Mouse (Mus musculus): ENCODE data around the gene Tyrobp.

Gene Tyrobp

GRCm38 (mm10) chr7:30413596-30413995 is at the start of gene Tyrobp:
TSS of gene Tyrobp (plus strand) at chr7:30413760.
- DNase-seq (ENCODE audit: low spot score), result no peak

DNA sequence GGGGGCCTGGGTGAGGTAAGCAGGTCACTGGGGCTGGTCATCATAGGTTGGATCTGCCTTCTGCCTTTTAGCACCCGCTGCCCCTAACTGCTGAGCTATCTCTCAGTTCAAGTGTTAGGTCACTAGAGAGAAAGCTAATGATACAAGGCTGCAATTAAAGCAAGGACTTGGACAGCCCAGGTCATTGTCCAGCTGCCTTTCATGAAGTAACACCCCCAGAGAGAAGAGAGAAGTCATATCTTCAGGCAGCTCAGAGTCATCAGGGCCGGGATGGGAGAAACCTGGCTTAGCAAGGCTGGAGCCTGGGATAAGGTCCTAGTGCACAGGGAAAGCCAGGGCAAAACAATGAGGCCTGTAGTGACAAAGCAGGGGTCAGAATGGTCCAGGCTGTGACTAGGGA is 46.1 kb upstream of the Tyrobp start:
- DNase-seq (ENCODE audit: low spot score), result no peak

- peak; percentile 48 for DNase-seq (ENCODE audit: low spot score)
These were observed 40.0 kb upstream of the Tyrobp start for GRCm38 (mm10) chr7:30373501-30373962.

- DNase-seq (ENCODE audit: low spot score), result no peak
These were observed 33.5 kb upstream of the Tyrobp start for GRCm38 (mm10) chr7:30380061-30380460.

DNA sequence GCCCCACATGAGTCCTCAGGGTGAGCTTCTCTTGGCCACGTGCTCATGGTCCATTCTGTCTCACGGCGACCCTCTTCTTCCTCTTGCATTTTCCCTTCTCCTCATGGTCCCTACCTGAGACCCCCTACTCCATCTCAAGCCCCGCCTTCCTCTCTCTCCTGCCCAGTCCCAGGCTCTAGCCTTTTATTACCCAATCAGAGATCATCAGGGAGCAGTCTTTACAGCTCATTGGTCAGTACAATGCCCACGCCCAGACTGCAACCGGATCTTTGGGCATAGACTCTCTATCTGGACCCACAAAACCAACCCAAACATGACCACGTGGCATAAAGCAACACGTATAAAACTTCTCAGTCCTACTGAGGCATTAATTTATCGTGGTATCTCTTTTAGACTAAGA is 29.5 kb upstream of the Tyrobp start:
- DNase-seq (ENCODE audit: low spot score), result no peak

DNA sequence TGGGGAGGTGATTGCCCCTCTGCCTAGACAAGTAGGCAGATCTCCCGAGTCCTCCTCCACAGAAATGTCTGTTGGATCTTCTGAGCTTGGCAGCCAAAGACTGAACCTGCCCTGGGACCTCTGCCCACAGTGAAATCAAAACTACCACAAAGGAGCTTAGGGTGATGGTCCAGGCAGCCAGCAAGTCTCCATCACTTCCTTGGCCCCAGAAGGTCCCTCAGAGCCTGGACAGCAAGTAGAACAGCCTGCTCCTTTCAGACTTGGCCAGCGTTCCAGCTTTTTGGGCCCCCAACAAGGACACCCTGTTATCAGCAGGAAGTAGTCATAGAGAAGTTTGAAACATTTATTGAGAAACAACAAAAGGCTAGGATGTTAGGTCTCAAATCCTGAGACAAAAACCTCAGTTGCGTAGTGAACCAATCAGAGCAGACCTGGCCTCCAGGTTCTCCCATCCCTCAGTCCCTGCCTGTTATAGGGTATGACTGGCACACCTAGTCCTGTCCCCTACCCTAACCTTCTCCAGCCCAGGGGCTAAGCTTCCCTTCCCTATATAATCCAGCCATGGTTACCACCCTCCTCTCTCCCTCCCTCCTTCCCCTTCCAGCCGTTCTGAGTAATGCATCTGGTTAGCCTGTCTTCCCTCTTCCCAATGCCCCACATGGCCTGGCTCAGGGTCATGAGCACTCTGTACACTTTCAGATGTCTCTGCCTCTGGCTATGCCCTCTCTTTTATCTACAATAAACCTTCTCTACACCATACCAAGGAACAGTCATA is 20.6 kb upstream of the Tyrobp start:
- no peak for DNase-seq (ENCODE audit: low spot score)

- no peak for DNase-seq (ENCODE audit: low spot score)
These were observed 19.9 kb upstream of the Tyrobp start for GRCm38 (mm10) chr7:30393631-30394030.

- DNase-seq (ENCODE audit: low spot score), result no peak
These were observed 19.2 kb upstream of the Tyrobp start for GRCm38 (mm10) chr7:30394379-30394778.

DNA sequence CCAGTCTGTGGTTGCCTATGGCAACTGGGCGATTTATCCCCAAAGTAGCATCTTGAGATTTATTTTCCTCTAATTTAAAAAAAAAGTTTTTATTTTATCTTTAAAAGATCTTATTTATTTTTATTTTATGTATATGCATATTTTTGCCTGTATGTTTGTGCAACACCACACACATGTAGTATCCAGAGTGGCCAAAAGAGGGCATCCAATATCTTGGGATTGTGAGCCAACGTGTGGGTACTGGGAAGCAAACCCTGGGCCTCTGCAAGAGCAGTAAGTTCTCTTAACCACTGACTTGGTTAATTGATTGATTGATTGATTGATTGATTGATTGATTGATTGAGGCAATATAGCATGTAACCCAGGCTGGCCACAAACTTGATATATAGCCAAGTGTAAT is 18.7 kb upstream of the Tyrobp start:
- DNase-seq (ENCODE audit: low spot score), result no peak

GRCm38 (mm10) chr7:30399671-30400070 is 13.9 kb upstream of the Tyrobp start:
- no peak for DNase-seq (ENCODE audit: low spot score)

GRCm38 (mm10) chr7:30402343-30402742 is 11.2 kb upstream of the Tyrobp start:
- DNase-seq (ENCODE audit: low spot score), result no peak

- DNase-seq (ENCODE audit: low spot score), result no peak
These were observed 4.9 kb upstream of the Tyrobp start for GRCm38 (mm10) chr7:30408639-30409038.

DNA sequence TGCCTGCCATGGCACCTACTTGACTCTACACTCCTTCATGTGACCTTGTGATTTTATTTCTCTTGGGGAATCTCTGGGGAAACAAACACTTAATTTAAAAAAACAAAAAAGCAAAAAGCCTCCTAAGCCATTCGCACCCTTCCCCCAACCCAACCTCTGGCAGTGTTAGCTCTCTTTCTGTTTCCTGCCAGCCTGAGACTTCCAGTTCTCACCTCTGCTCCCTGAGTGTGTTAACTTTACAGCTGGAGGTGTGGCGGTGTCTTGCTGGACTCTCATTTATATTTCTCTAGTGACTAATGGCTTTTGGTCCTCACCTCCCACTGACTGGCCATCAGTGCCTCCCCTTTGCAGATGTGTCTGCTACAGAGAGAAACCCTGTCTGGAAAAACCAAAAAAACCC is 3.8 kb upstream of the Tyrobp start:
- DNase-seq (ENCODE audit: low spot score), result no peak

GRCm38 (mm10) chr7:30411023-30411422 is 2.5 kb upstream of the Tyrobp start:
- no peak for DNase-seq (ENCODE audit: low spot score)

DNA sequence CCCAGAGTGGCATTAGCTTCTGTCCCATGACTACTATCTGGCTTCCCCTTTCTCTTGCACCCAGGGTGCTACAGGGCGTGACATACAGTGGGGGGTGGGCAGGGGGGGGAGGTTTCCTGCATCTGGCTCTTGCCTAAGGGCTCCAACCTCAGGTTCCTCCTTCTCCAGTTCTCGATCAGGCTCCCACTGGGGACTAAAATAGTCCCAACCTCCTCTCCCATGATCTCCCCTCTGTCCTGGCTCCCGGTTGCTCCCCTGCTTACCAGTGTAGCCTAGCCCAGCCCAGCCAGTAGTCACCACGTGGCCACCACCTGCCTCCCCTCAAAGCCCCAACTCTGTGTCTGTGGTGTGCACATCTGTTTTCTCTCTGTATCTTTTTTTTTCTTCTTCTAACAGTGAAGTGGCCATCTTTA is 819 bp upstream of the Tyrobp start:
- no peak for DNase-seq (ENCODE audit: low spot score)

DNA sequence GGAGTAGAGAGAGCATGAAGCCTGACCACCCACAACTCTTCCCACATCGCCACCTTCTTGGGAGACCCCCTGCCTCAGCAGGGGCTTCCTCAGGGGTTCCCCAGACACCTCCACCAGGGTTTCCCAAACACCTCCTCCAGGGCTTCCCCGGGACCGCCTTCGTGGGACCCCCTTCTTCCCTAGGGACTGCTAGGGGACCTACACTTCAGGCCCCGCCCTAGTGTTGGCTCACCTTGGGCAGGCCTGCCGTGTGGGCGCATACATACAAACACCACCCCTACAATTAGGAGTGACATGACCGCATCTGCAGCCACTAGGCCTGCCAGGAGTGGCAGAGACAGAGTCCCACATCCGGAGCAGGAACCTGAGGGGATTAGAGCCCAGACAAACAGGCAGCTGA is 4.3 kb downstream of the Tyrobp start:
- no peak for DNase-seq (ENCODE audit: low spot score)

GRCm38 (mm10) chr7:30419561-30420499 is 6.3 kb downstream of the Tyrobp start, which contains the start of gene Hcst:
TSS of gene Hcst (minus strand) at chr7:30419854.
- no peak for DNase-seq (ENCODE audit: low spot score)

DNA sequence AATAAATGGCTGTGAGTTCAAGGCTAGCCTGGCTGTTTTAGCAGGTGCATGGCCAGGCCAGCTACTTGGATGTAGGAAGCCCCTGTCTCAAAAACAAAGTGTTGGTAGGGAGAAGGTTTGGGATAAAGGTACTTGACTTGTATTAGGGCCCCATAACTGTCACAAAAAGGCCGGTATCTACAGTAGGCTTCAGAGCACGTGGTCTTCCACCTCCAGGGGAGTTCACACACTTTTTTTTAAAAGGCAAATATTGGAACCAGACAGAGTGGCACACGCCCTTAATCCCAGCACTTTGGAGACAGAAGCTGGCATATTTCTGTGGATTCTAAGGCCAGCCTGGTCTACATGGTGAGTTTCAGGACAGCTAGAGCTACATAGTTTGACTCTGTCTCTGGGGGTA is 7.1 kb downstream of the Tyrobp start:
- no peak for DNase-seq (ENCODE audit: low spot score)

DNA sequence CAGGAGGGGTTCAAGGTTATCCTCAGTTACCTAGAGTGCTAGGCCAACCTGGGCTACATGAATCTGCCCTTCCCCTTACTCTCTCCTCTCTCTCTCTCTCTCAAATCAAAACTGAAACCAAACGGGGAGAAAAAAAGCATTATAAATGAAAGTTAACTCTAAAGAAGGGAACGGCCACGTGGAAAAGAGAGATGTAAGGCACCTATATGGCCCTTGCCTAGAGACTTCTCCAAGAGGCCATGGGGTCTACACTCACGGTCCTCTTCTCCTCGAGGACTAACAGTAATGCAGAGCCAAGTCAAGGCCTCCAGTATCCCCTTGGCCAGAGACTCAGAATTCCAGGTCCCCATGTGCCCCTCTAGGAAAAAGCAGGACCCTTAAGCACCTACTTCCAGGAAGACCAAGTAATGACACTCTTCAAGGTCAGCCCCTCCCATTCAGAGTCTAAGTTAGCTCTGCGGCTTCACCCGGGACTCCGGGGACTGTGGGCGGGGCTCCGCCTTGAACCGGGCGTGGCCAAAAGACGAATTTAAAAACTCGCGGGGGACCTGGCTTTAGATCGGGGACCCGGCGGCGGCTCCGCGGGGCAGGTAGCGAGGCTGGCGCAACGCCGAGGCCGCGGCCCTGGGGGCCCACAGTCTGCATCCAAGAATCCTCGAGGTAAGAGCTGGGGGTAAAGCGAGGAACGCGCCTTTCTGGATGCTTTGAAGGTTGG is 7.8 kb downstream of the Tyrobp start, which contains the start of gene Nfkbid:
TSS of gene Nfkbid (plus strand) at position 558 of the 715 bp plus-strand sequence.
- no peak for DNase-seq (ENCODE audit: low spot score)

- DNase-seq (ENCODE audit: low spot score), result no peak
These were observed 8.4 kb downstream of the Tyrobp start for GRCm38 (mm10) chr7:30421890-30422435.

DNA sequence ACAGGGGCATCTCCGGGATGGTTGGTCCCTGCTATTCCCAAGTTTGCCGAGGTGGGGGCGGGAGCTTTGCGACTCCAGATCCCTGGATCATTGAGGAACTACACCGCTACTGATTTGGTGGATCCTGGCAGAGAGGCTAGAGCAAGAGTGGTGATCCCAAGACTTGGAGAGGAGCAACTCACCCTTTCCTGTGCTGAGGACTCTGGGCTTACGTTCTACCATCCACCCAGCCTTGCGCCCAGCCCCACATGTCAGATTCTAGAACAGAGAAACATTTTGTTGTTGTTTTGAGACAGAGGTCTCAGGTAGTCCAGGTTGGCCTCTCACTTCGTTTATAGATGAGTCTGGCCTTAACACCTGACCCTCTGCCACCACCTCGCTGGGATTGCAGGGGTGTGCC is 9.0 kb downstream of the Tyrobp start:
- DNase-seq (ENCODE audit: low spot score), result no peak
